Mouse (Mus musculus): ENCODE data around the gene Vps8.

The Vps8 gene

GRCm38 (mm10) chr16:21485716-21486115 is 62.8 kb downstream of the Vps8 start:
- DNase-seq, result no peak

GRCm38 (mm10) chr16:21488413-21488812 is 65.5 kb downstream of the Vps8 start:
- DNase-seq, result peak; percentile 57

GRCm38 (mm10) chr16:21492346-21492745 is 69.4 kb downstream of the Vps8 start:
- no peak for DNase-seq

- no peak for DNase-seq
These were observed 70.0 kb downstream of the Vps8 start for GRCm38 (mm10) chr16:21492894-21493293.

GRCm38 (mm10) chr16:21494681-21495080 is 71.8 kb downstream of the Vps8 start:
- no peak for DNase-seq

GRCm38 (mm10) chr16:21496799-21497198 is 73.9 kb downstream of the Vps8 start:
- DNase-seq, result no peak

- DNase-seq, result no peak
These were observed 74.7 kb downstream of the Vps8 start for GRCm38 (mm10) chr16:21497627-21498026.

- no peak for DNase-seq
These were observed 76.1 kb downstream of the Vps8 start for GRCm38 (mm10) chr16:21498984-21499383.

GRCm38 (mm10) chr16:21499656-21500055 is 76.7 kb downstream of the Vps8 start:
- no peak for DNase-seq

- no peak for DNase-seq
These were observed 95.9 kb downstream of the Vps8 start for GRCm38 (mm10) chr16:21518833-21519232.

- no peak for DNase-seq
These were observed 96.9 kb downstream of the Vps8 start for GRCm38 (mm10) chr16:21519785-21520184.

- DNase-seq, result no peak
These were observed 100.8 kb downstream of the Vps8 start for GRCm38 (mm10) chr16:21523738-21524137.

GRCm38 (mm10) chr16:21525376-21525775 is 102.5 kb downstream of the Vps8 start:
- no peak for DNase-seq

- no peak for DNase-seq
These were observed 104.5 kb downstream of the Vps8 start for GRCm38 (mm10) chr16:21527271-21528007.

GRCm38 (mm10) chr16:21533503-21533902 is 110.6 kb downstream of the Vps8 start:
- no peak for DNase-seq

- DNase-seq, result no peak
These were observed 113.5 kb downstream of the Vps8 start for GRCm38 (mm10) chr16:21536240-21537005.

- DNase-seq, result no peak
These were observed 114.4 kb downstream of the Vps8 start for GRCm38 (mm10) chr16:21537312-21537711.

GRCm38 (mm10) chr16:21538889-21539288 is 116.0 kb downstream of the Vps8 start:
- DNase-seq, result no peak

- no peak for DNase-seq
These were observed 119.6 kb downstream of the Vps8 start for GRCm38 (mm10) chr16:21542559-21542958.

- DNase-seq, result no peak
These were observed 124.5 kb downstream of the Vps8 start for GRCm38 (mm10) chr16:21547446-21547845.

- no peak for DNase-seq
These were observed 126.8 kb downstream of the Vps8 start for GRCm38 (mm10) chr16:21549751-21550150.

- no peak for DNase-seq
These were observed 127.5 kb downstream of the Vps8 start for GRCm38 (mm10) chr16:21550453-21550852.

- DNase-seq, result no peak
These were observed 130.6 kb downstream of the Vps8 start for GRCm38 (mm10) chr16:21553506-21553905.

- DNase-seq, result no peak
These were observed 139.8 kb downstream of the Vps8 start for GRCm38 (mm10) chr16:21562625-21563300.
